Mouse (Mus musculus) ES-E14 (cell line): Measurements from ENCODE around the gene Mast1.
"Not testable (repeated sequence)": the region's sequence is repeated elsewhere in the genome, so short reads cannot be mapped to it uniquely, and the experiment has no call there.

Experiments used
- HCFC1 ChIP-seq: IDR thresholded peaks from 2 replicates; pipeline ENCODE4 v1.6.1; 2012; ENCODE audit warnings: low read length, inconsistent platforms, borderline replicate concordance; ENCODE audit not compliant: insufficient read depth
- MAFK ChIP-seq: IDR thresholded peaks from 2 replicates; pipeline ENCODE4 v1.6.1; 2014; ENCODE audit warnings: mild to moderate bottlenecking, low read depth, low read length, inconsistent platforms; ENCODE audit not compliant: insufficient read depth
- ZC3H11A ChIP-seq: IDR thresholded peaks from 2 replicates; pipeline ENCODE4 v1.6.1; 2012; ENCODE audit warnings: low read depth, mild to moderate bottlenecking, inconsistent platforms, low read length, borderline replicate concordance

DNA sequence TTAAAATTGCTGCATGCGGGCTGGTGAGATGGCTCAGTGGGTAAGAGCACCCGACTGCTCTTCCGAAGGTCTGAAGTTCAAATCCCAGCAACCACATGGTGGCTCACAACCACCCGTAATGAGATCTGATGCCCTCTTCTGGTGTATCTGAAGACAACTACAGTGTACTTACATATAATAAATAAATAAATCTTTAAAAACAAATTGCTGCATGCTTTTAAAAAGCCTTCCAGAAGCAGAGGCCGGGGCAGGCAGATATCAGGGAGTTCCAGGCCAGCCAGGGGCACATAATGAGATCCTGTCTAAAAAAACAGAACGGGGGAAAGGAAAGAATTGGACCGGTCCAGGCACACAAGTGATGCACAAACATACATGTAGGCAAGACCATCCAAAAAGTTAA is 29.2 kb downstream of the Mast1 start:
- not testable (repeated sequence) for TF ChIP-seq ZC3H11A, HCFC1, MAFK
